Mouse (Mus musculus) erythroblast, embryonic 14.5 days (primary cell): ENCODE results near the gene Myo5a. TPM values are rescaled to one million over a fixed set of nuclear protein-coding genes. Genes with fewer than 3 reads are reported as not detected.
"Not testable (repeated sequence)": the region's sequence is repeated elsewhere in the genome, so short reads cannot be mapped to it uniquely, and the experiment has no call there.

Source experiments
- H3K27me3 ChIP-seq: 2 replicates; pipeline ENCODE4 v1.6.1; 2012; ENCODE audit warnings: inconsistent platforms; ENCODE audit not compliant: control insufficient read depth
- H3K36me3 ChIP-seq: 2 replicates; pipeline ENCODE4 v1.6.1; 2012; ENCODE audit warnings: mild to moderate bottlenecking, inconsistent platforms; ENCODE audit not compliant: control insufficient read depth
- H3K4me1 ChIP-seq: 2 replicates; pipeline ENCODE4 v1.6.1; 2012; ENCODE audit warnings: inconsistent platforms; ENCODE audit not compliant: control insufficient read depth
- H3K4me3 ChIP-seq: replicated peaks from 2 replicates; pipeline ENCODE3; 2012; ENCODE audit warnings: moderate library complexity, mild to moderate bottlenecking, inconsistent platforms
- H3K9me3 ChIP-seq: 2 replicates; pipeline ENCODE4 v1.6.1; 2012; ENCODE audit warnings: low read length, inconsistent platforms, mixed read lengths; ENCODE audit not compliant: control insufficient read depth
- GATA1 ChIP-seq: IDR thresholded peaks from 2 replicates; pipeline ENCODE4 v1.6.1; 2012; ENCODE audit warnings: low read length, inconsistent platforms, mixed read lengths
- TAL1 ChIP-seq: IDR thresholded peaks from 3 replicates; pipeline ENCODE4 v1.6.1; 2012; ENCODE audit warnings: low read length, inconsistent platforms, mixed read lengths
- polyA plus RNA-seq: library from polyadenylated mRNA; stranded (reverse); fragments of >175 nt; gene quantifications from 2 replicates; pipeline ENCODE4 v1.2.3, GENCODE M21; 2012

Gene Myo5a
- polyA plus RNA-seq, 1 experiment = 0.08 TPM

GRCm38 (mm10) chr9:75248874-75249273, 178.1 kb downstream of the Myo5a start:
- Histone ChIP-seq H3K4me3 (no peak overlapping the region), H3K27me3 (no peaks in the 10 kb centered on the region), H3K36me3 (no peaks in the 10 kb centered on the region), H3K9me3 (no peaks in the 10 kb centered on the region), H3K4me1 (no peaks in the 10 kb centered on the region)
- TF ChIP-seq TAL1 = no peak
- no peak for TF ChIP-seq GATA1

- H3K9me3 ChIP-seq, H3K36me3 ChIP-seq, H3K27me3 ChIP-seq, H3K4me1 ChIP-seq, H3K4me3 ChIP-seq: not testable (repeated sequence)
These were observed 182.3 kb downstream of the Myo5a start for GRCm38 (mm10) chr9:75253158-75253557.

GRCm38 (mm10) chr9:75253766-75254165, 183.0 kb downstream of the Myo5a start:
- H3K4me3 ChIP-seq = no peak overlapping the region
- no peaks in the 10 kb centered on the region for H3K4me1 ChIP-seq
- TF ChIP-seq GATA1 (no peak), TAL1 (no peak)

GRCm38 (mm10) chr9:75254196-75254955, 183.6 kb downstream of the Myo5a start:
- Histone ChIP-seq H3K9me3 (no peaks in the 10 kb centered on the region), H3K4me1 (no peaks in the 10 kb centered on the region), H3K36me3 (no peaks in the 10 kb centered on the region), H3K27me3 (peaks cover 2% of the 10 kb centered on the region; the same call in 1 of the 2 replicates), H3K4me3 (no peak overlapping the region)
- no peak for TF ChIP-seq GATA1
- TF ChIP-seq TAL1 = no peak

More at GRCm38 (mm10) chr9:75253766-75254165, 183.0 kb downstream of the Myo5a start:
- Histone ChIP-seq H3K9me3 (no peaks in the 10 kb centered on the region), H3K27me3 (peaks cover 2% of the 10 kb centered on the region; the same call in 1 of the 2 replicates), H3K36me3 (no peaks in the 10 kb centered on the region)

- H3K27me3 ChIP-seq = peaks cover 2% of the 10 kb centered on the region; the same call in 1 of the 2 replicates
- H3K9me3 ChIP-seq = no peaks in the 10 kb centered on the region
- TF ChIP-seq TAL1 = no peak
- H3K4me1 ChIP-seq = no peaks in the 10 kb centered on the region
- H3K36me3 ChIP-seq = no peaks in the 10 kb centered on the region
- H3K4me3 ChIP-seq = no peak overlapping the region
These were observed 185.2 kb downstream of the Myo5a start for GRCm38 (mm10) chr9:75255820-75256545.

GRCm38 (mm10) chr9:75258792-75259191, 188.0 kb downstream of the Myo5a start:
- no peaks in the 10 kb centered on the region for H3K9me3 ChIP-seq
- TF ChIP-seq GATA1 (no peak), TAL1 (no peak)
- H3K27me3 ChIP-seq = peaks cover 2% of the 10 kb centered on the region; the same call in 1 of the 2 replicates
- no peak overlapping the region for H3K4me3 ChIP-seq
- H3K4me1 ChIP-seq = no peaks in the 10 kb centered on the region
- no peaks in the 10 kb centered on the region for H3K36me3 ChIP-seq

- Histone ChIP-seq H3K4me1 (no peaks in the 10 kb centered on the region), H3K9me3 (no peaks in the 10 kb centered on the region), H3K27me3 (no peaks in the 10 kb centered on the region), H3K4me3 (no peak overlapping the region), H3K36me3 (no peaks in the 10 kb centered on the region)
- TF ChIP-seq GATA1 = no peak
- TF ChIP-seq TAL1 = no peak
These were observed 188.8 kb downstream of the Myo5a start for GRCm38 (mm10) chr9:75259656-75260055.

GRCm38 (mm10) chr9:75261332-75261872, 190.6 kb downstream of the Myo5a start:
- no peaks in the 10 kb centered on the region for H3K36me3 ChIP-seq
- TF ChIP-seq TAL1 = no peak
- no peak for TF ChIP-seq GATA1
- H3K27me3 ChIP-seq = no peaks in the 10 kb centered on the region
- no peak overlapping the region for H3K4me3 ChIP-seq
- H3K4me1 ChIP-seq = no peaks in the 10 kb centered on the region
- H3K9me3 ChIP-seq = no peaks in the 10 kb centered on the region

GRCm38 (mm10) chr9:75262235-75262826, 191.5 kb downstream of the Myo5a start:
- Histone ChIP-seq H3K27me3 (no peaks in the 10 kb centered on the region), H3K4me3 (no peak overlapping the region), H3K36me3 (no peaks in the 10 kb centered on the region), H3K9me3 (no peaks in the 10 kb centered on the region), H3K4me1 (no peaks in the 10 kb centered on the region)
- TF ChIP-seq GATA1 = no peak
- no peak for TF ChIP-seq TAL1
